Mouse (Mus musculus): ENCODE measurements around the gene Pi4k2a. TPM values are rescaled to one million over a fixed set of nuclear protein-coding genes. Genes with fewer than 3 reads are reported as not detected.

The Pi4k2a gene
- polyA plus RNA-seq (2015; fragmentation: Nextera tagmentation; extraction: Ambion mirVana) = 6.4 and 6.6 TPM in 2 replicates

DNA sequence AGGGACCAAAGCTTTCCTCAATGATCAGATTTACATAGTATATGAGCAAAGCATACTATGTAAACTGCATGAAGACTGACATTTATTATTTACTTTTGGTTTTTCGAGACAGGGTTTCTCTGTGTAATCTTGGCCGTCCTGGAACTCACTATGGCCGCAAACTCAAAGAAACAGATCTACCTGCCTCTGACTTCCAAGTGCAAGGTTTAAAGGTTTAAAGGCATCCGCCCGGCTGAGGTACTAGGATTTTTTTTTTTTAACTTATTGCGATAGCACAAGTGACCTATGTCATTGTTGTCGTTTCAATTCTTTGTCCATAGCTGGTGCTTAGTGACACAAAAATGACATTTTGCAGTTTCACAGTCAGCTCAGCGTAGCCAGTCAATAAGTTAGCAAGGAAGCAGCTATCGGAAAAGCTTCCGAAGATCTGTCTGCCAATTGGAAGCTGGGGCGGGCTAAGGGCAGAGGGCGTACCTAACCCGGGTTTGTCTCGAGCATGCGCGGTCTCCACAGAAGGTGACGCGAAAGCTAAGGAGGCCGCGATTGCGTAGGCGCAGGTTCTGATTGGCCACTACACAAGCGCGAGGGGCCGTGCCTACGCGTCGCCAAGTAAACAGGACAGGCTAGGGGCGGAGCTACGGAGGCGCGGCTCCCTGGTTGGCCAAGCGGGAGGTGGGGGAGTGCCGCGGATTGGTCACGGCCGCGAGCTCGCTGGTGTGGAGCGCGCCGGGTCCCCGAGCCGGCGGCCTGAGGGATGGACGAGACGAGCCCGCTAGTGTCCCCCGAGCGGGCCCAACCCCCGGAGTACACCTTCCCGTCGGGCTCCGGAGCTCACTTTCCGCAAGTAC lies at the start of gene Pi4k2a:
Pi4k2a (plus strand) TSS at position 723 of the 848 bp plus-strand sequence.
- ATAC-seq = peak; percentile 98
- WGBS = under 1% methylated on average over 53 of the region's 55 CpGs
- H3K4me3 ChIP-seq (ENCODE audit: low read length) = peak within 1 kb of the TSS; percentile 93
- no peaks in the 10 kb centered on the region for H3K9me3 ChIP-seq (ENCODE audit: control insufficient read depth, low read length)
- peak within 1 kb of the TSS; percentile 76 for H3K4me2 ChIP-seq (ENCODE audit: low read depth, low read length)
- H3K36me3 ChIP-seq (ENCODE audit: control insufficient read depth, insufficient read depth, low read length) = no peaks in the 10 kb centered on the region
- no peaks in the 10 kb centered on the region for H3K27me3 ChIP-seq (replicated peaks; ENCODE audit: control insufficient read depth, insufficient read depth, low read length)
- H3K27ac ChIP-seq (ENCODE audit: low read length) = peak within 1 kb of the TSS; percentile 96
- H3K4me1 ChIP-seq (ENCODE audit: control insufficient read depth, insufficient read depth, low read length) = peaks cover 19% of the 10 kb centered on the region
- peak within 1 kb of the TSS; percentile 88 for H3K9ac ChIP-seq (ENCODE audit: low read depth, low read length)

DNA sequence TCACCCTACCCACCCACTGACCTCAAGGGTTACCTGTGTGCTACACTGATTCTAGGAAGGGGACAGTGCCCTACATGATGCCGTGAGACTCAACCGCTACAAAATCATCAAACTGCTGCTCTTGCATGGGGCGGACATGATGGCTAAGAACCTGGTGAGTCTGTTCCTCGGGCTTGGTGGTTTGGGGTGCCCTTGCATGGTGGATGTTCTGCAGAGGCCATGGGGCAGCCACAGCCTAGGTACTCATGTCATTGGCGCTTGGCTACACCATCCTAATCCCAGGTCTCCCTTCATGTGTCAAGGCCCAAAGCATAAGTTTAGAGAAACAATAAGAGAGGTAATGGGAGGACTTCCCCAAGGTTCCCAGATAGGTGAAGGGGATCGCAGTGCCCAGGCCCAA lies 46.3 kb upstream of the Pi4k2a start:
- ATAC-seq = no peak
- H3K9ac ChIP-seq (ENCODE audit: low read depth, low read length) = no peak overlapping the region
- no peaks in the 10 kb centered on the region for H3K36me3 ChIP-seq (ENCODE audit: control insufficient read depth, insufficient read depth, low read length)
- H3K27me3 ChIP-seq (replicated peaks; ENCODE audit: control insufficient read depth, insufficient read depth, low read length) = no peaks in the 10 kb centered on the region
- WGBS = 97% methylated on average over 6 of the region's 6 CpGs
- no peak overlapping the region for H3K27ac ChIP-seq (ENCODE audit: low read length)
- H3K4me2 ChIP-seq (ENCODE audit: low read depth, low read length) = no peak overlapping the region
- peaks cover 4% of the 10 kb centered on the region for H3K4me1 ChIP-seq (ENCODE audit: control insufficient read depth, insufficient read depth, low read length)
- H3K4me3 ChIP-seq (ENCODE audit: low read length) = no peak overlapping the region
- H3K9me3 ChIP-seq (ENCODE audit: control insufficient read depth, low read length) = no peaks in the 10 kb centered on the region

DNA sequence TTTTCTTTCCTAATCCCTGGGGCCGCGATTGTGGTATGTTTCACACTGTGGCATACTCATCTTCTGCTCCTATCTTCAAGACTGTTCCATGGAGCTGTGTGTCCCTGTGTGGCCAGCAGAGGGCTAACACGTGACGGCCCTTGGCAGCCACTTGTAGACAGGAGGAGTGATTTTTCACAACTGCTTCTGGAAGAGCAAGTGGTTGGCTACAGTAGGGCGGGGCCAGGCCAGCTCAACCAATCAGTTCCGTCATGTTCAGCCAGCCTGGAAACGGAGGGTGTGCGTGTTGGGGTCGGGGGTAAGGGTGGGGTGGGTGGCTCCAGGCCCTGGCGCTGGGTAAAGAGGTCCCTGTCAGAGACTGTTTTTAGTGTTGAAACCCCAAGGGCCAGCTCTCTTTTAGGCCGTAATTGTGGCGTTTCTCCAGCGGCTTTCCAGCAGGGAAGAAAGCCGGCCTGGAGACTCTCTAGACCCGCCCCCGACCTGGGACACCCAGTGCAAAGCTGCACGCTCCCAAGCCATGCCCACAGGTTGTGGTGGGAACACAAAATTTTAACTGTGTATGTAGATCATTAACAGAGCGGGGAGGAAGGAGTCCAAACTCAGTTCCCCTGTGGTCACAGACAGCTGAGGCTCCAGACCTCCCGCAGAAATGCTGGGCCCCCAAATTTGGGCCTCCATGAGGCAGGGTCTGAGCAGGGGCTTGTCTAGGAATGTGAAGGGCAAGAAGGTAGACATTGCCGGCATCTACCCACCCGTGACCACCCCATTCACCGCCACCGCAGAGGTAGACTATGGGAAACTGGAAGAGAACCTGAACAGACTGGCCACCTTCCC lies 44.8 kb upstream of the Pi4k2a start, which contains the start of gene Hoga1:
Hoga1 (plus strand) TSS at position 342 of the 834 bp plus-strand sequence.
- H3K9me3 ChIP-seq (ENCODE audit: control insufficient read depth, low read length) = no peaks in the 10 kb centered on the region
- H3K4me1 ChIP-seq (ENCODE audit: control insufficient read depth, insufficient read depth, low read length) = peaks cover 4% of the 10 kb centered on the region
- H3K4me2 ChIP-seq (ENCODE audit: low read depth, low read length) = peak within 1 kb of the TSS; percentile 65
- H3K36me3 ChIP-seq (ENCODE audit: control insufficient read depth, insufficient read depth, low read length) = no peaks in the 10 kb centered on the region
- peak; percentile 94 for ATAC-seq
- no peak within 1 kb of the TSS for H3K27ac ChIP-seq (ENCODE audit: low read length)
- H3K4me3 ChIP-seq (ENCODE audit: low read length) = peak within 1 kb of the TSS; percentile 47
- peak within 1 kb of the TSS; percentile 57 for H3K9ac ChIP-seq (ENCODE audit: low read depth, low read length)
- WGBS = 20% methylated on average over 23 of the region's 23 CpGs
- no peaks in the 10 kb centered on the region for H3K27me3 ChIP-seq (replicated peaks; ENCODE audit: control insufficient read depth, insufficient read depth, low read length)

DNA sequence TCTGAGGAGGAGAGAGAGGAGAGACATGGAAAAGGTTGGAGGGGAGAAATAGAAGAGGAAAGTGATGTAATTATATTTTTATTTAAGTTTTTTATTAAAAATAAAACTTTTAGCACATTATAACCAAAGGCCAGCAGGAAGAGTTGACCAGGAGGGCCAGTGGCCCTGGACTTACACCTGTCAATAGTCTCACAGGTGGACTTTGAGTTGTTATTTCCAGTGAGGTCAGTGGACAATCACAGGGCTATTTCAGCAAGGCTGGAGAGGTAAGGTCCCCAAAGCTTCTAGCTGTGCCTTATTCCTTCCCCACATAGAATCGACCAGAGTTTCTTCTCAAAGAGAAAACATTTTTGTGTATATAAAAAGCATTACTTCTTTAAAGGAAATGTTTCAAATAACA lies 40.0 kb upstream of the Pi4k2a start:
- Histone ChIP-seq H3K27ac (ENCODE audit: low read length) (no peak overlapping the region), H3K27me3 (replicated peaks; ENCODE audit: control insufficient read depth, insufficient read depth, low read length) (no peaks in the 10 kb centered on the region), H3K4me1 (ENCODE audit: control insufficient read depth, insufficient read depth, low read length) (peaks cover 4% of the 10 kb centered on the region), H3K36me3 (ENCODE audit: control insufficient read depth, insufficient read depth, low read length) (no peaks in the 10 kb centered on the region), H3K9me3 (ENCODE audit: control insufficient read depth, low read length) (no peaks in the 10 kb centered on the region), H3K9ac (ENCODE audit: low read depth, low read length) (no peak overlapping the region), H3K4me3 (ENCODE audit: low read length) (no peak overlapping the region), H3K4me2 (ENCODE audit: low read depth, low read length) (no peak overlapping the region)
- 91% methylated on average over 1 of the region's 1 CpGs for WGBS
- ATAC-seq = no peak

DNA sequence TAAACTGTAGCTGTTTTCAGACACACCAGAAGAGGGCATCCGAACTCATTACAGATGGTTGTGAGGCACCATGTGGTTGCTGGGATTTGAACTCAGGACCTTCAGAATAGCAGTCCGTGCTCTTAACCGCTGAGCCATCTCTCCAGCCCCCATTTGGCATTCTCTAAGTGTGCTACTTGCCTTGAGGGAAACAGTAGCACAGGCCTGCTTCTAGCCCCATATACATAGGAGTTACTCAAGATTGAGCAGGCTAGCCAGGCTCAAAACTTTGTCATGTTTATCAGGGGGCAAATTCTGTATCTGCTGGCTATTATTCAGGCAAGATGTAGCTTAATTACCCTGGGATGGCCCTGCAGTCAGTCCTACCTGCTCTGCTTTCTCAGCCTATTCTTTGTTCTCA lies 38.9 kb upstream of the Pi4k2a start:
- Histone ChIP-seq H3K4me1 (ENCODE audit: control insufficient read depth, insufficient read depth, low read length) (no peaks in the 10 kb centered on the region), H3K27ac (ENCODE audit: low read length) (no peak overlapping the region), H3K4me2 (ENCODE audit: low read depth, low read length) (no peak overlapping the region), H3K36me3 (ENCODE audit: control insufficient read depth, insufficient read depth, low read length) (no peaks in the 10 kb centered on the region), H3K9me3 (ENCODE audit: control insufficient read depth, low read length) (no peaks in the 10 kb centered on the region), H3K9ac (ENCODE audit: low read depth, low read length) (no peak overlapping the region), H3K27me3 (replicated peaks; ENCODE audit: control insufficient read depth, insufficient read depth, low read length) (no peaks in the 10 kb centered on the region), H3K4me3 (ENCODE audit: low read length) (no peak overlapping the region)
- no peak for ATAC-seq
- 85% methylated on average over 3 of the region's 3 CpGs for WGBS

DNA sequence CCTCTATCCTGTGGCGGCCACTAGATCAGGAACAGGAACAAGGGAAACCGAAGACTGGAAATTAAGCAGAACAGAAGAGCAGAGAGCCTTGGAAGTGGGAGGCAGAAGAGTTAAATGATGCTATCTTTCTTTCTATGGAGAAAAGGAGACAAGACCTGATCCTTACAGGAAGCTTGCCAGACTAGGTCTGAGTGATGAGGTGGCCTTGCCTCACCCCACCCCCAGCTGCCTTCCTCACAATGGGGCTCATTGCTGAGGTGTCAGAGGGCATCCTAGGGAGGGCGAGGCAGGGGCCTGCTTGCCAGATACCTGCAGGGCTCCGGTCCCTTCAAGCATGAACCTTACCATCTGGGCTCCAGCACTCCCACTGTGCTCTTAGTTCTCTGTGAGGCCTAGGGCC lies 38.3 kb upstream of the Pi4k2a start, which contains the start of gene 4933411K16Rik:
4933411K16Rik (plus strand) TSS at position 301 of the 400 bp plus-strand sequence.
- Histone ChIP-seq H3K4me3 (ENCODE audit: low read length) (no peak within 1 kb of the TSS), H3K9me3 (ENCODE audit: control insufficient read depth, low read length) (no peaks in the 10 kb centered on the region), H3K4me2 (ENCODE audit: low read depth, low read length) (no peak within 1 kb of the TSS), H3K9ac (ENCODE audit: low read depth, low read length) (no peak within 1 kb of the TSS), H3K27me3 (replicated peaks; ENCODE audit: control insufficient read depth, insufficient read depth, low read length) (no peaks in the 10 kb centered on the region), H3K36me3 (ENCODE audit: control insufficient read depth, insufficient read depth, low read length) (no peaks in the 10 kb centered on the region), H3K27ac (ENCODE audit: low read length) (no peak within 1 kb of the TSS), H3K4me1 (ENCODE audit: control insufficient read depth, insufficient read depth, low read length) (no peaks in the 10 kb centered on the region)
- ATAC-seq = no peak
- WGBS = 71% methylated on average over 4 of the region's 4 CpGs

DNA sequence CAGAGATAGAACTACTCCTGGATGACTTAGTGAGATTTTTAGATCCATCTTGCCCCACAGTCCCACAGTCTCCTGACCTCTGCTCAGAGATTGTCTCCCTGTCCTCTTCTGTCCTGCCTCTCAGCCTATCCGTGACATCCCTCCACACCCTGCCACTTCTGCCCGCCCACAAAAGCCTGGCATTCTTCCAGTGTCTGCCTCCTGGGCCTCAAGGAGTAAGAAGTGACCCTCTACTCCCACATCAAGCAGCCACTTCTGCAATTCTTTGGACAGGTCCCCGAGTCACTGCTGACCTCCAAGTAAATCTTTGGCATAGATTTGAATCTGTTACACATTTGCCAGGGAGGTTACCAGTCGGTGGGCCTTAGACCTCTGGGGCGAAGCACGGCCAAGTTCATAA lies 36.0 kb upstream of the Pi4k2a start:
- no peak overlapping the region for H3K9ac ChIP-seq (ENCODE audit: low read depth, low read length)
- no peaks in the 10 kb centered on the region for H3K9me3 ChIP-seq (ENCODE audit: control insufficient read depth, low read length)
- no peak overlapping the region for H3K4me2 ChIP-seq (ENCODE audit: low read depth, low read length)
- H3K27ac ChIP-seq (ENCODE audit: low read length) = no peak overlapping the region
- H3K36me3 ChIP-seq (ENCODE audit: control insufficient read depth, insufficient read depth, low read length) = no peaks in the 10 kb centered on the region
- H3K4me1 ChIP-seq (ENCODE audit: control insufficient read depth, insufficient read depth, low read length) = no peaks in the 10 kb centered on the region
- whole genome bisulfite sequencing = 69% methylated on average over 6 of the region's 6 CpGs
- no peak overlapping the region for H3K4me3 ChIP-seq (ENCODE audit: low read length)
- ATAC-seq = no peak
- H3K27me3 ChIP-seq (replicated peaks; ENCODE audit: control insufficient read depth, insufficient read depth, low read length) = no peaks in the 10 kb centered on the region

DNA sequence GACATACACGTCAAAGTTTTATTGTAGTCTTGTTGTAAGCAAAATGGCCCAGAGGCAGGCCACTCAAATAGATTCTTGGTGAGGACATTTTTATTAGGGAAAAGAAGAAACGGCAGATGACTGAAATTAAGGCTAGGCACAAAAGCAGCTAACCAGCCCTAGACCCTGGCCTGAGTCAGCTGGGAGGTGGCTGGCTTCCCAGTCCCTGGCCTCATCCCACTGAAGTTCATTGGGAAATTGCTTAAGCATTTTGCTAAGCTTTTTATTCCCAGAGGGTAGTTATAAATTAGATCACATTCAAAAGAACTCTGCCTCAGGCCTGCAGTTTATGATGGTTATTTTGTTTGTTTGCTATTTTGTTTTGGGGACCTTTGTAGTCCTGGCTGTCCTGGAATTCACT lies 34.4 kb upstream of the Pi4k2a start:
- no peak for ATAC-seq
- 69% methylated on average over 2 of the region's 2 CpGs for WGBS
- H3K4me1 ChIP-seq (ENCODE audit: control insufficient read depth, insufficient read depth, low read length) = no peaks in the 10 kb centered on the region

DNA sequence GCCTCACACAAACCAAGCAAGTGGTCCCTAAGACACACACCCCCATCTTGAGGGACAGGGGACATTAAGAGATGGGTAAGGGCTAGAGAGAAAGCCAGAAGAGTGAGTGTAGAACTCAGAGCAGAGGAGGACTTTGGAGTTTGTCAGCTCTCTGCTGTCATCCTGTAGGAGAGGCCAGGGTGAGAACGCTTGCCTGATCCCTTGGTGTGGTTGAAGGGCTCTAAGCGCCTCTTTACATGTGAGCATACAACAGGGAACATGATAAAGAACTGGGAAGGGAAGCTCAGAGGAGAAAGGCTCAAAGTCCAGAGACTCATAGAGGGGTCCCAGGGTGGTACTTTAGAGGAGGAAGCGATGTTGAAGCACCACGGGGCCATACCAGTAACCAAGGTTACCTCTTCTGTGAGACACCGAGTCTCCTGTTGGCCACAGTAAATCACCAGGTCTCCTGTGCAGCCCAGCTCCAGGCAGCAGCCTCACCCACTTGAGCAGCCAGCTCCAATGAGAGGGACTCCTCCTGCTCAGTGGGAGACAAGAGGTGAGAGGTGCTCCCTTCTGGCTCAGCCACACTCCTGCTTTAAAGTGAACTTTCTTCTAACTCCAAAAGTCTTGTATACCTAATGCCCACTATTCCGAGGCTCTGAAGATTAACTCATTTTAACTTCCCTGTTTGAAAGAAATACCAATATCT lies 33.4 kb upstream of the Pi4k2a start:
- Histone ChIP-seq H3K4me1 (ENCODE audit: control insufficient read depth, insufficient read depth, low read length) (0 out of 2 replicates have a peak, but pooled peaks cover 2% of the 10 kb centered on the region), H3K36me3 (ENCODE audit: control insufficient read depth, insufficient read depth, low read length) (no peaks in the 10 kb centered on the region), H3K4me3 (ENCODE audit: low read length) (no peak overlapping the region), H3K27me3 (replicated peaks; ENCODE audit: control insufficient read depth, insufficient read depth, low read length) (no peaks in the 10 kb centered on the region), H3K27ac (ENCODE audit: low read length) (no peak overlapping the region), H3K9ac (ENCODE audit: low read depth, low read length) (no peak overlapping the region), H3K4me2 (ENCODE audit: low read depth, low read length) (no peak overlapping the region), H3K9me3 (ENCODE audit: control insufficient read depth, low read length) (no peaks in the 10 kb centered on the region)
- WGBS = 72% methylated on average over 6 of the region's 6 CpGs
- 0 out of 2 replicates have a peak, but pooled peaks have one; percentile 52 for ATAC-seq

More for the DNA sequence above, 34.4 kb upstream of the Pi4k2a start:
- H3K36me3 ChIP-seq (ENCODE audit: control insufficient read depth, insufficient read depth, low read length) = no peaks in the 10 kb centered on the region
- no peak overlapping the region for H3K4me3 ChIP-seq (ENCODE audit: low read length)
- H3K9ac ChIP-seq (ENCODE audit: low read depth, low read length) = no peak overlapping the region
- no peaks in the 10 kb centered on the region for H3K27me3 ChIP-seq (replicated peaks; ENCODE audit: control insufficient read depth, insufficient read depth, low read length)
- H3K4me2 ChIP-seq (ENCODE audit: low read depth, low read length) = no peak overlapping the region
- no peaks in the 10 kb centered on the region for H3K9me3 ChIP-seq (ENCODE audit: control insufficient read depth, low read length)
- no peak overlapping the region for H3K27ac ChIP-seq (ENCODE audit: low read length)
